Mouse (Mus musculus) heart, adult 8-10 months (tissue): ENCODE data around the gene Tgfb2. TPM values are rescaled to one million over a fixed set of nuclear protein-coding genes. Genes with fewer than 3 reads are reported as not detected.

ENCODE experiments used
- DNase-seq: peaks from one replicate; pipeline ENCODE4 v3.0.0; 2022; ENCODE audit warnings: low spot score
- total RNA-seq, 4 experiments: library from RNA; stranded (reverse); gene quantifications; 2 replicates each; pipeline ENCODE4 v1.2.4; 2022

The Tgfb2 gene
- total RNA-seq, 4 experiments from 2014 or later = 4.7 to 7.1 (median 5.6) TPM

GRCm38 (mm10) chr1:186656732-186657329 is 49.0 kb downstream of the Tgfb2 start:
- DNase-seq = peak; percentile 12

GRCm38 (mm10) chr1:186656201-186656600 is 49.6 kb downstream of the Tgfb2 start:
- DNase-seq = no peak

- DNase-seq = no peak
Observed at GRCm38 (mm10) chr1:186655096-186655495, 50.7 kb downstream of the Tgfb2 start.

DNA sequence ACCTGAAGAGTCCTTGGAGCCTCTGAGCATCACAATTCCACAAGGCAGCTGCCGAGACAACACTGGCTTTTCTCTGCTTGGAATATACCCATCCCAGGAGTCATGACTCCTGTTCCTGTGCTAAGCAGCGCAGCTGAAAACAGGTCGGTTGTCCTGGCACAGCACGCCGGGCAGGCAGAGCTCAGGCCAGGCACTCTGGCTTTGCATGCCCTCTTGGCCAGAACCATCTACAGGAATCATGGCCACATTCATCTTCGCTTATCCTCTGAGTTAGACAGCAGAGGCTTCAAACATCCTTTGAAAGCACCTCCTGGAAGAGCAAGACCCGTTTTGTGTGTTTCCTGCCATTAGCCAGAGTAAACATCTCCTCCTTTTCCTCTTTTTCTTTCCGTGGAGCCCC is 53.6 kb downstream of the Tgfb2 start:
- no peak for DNase-seq

DNA sequence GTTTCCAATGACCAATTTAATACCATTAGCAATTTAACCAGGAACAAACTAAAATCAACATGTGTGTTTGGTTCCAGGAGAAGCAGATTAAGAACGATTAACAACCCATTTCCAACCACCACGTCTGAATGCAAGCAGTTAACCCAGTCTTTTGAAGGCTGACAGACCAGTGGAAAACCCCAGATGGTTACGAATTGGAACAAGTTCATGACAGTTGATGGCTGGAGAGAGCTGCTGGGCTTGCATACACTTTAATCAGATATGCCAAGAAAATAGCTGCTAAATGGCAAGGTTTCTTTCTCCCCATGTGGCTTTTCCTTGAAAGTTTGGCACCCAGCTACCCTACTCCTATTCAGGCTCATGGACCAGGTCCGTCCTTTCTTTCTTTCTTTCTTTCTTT is 55.8 kb downstream of the Tgfb2 start:
- no peak for DNase-seq

GRCm38 (mm10) chr1:186637304-186638213 is 68.2 kb downstream of the Tgfb2 start:
- no peak for DNase-seq

DNA sequence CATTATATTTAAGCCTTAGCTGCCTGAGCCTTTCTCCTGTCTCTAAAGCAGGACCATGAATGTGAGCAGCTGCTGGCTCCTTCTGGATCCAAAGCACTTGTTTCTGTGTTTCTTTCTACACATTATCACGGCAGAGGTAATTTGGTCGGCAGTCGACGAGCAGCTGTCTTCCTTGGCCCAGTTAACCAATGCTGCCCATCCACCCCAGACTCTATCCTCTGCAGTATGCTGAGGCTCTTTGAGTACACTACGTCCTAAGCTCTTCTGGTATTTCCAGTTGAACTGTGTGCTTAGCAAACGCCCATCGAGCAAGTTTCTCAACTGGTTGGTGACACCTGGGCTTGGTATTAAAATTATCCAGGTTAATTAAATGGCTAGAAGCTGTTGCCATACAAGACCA is 70.7 kb downstream of the Tgfb2 start:
- no peak for DNase-seq

DNA sequence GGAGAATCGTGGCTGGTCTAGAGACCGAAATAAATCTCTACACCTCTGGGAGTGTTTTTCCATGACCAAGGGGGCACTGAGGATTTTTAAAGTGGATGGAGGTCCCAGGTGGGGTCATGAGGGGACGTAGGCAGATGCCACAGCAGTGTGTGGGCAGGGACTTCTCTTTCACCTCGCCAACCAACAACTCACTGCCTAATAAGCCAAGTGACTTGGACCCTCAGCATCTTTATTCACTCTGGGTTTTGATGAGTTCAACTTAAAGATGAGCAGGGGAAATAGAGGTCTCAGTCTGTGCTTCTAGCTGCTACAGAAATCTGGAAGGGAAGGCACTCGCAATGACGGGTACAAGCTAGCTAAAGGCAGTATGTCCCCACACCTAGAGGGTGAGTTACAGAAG is 74.3 kb downstream of the Tgfb2 start:
- no peak for DNase-seq

- DNase-seq = no peak
Observed at GRCm38 (mm10) chr1:186630971-186631370, 74.8 kb downstream of the Tgfb2 start.

DNA sequence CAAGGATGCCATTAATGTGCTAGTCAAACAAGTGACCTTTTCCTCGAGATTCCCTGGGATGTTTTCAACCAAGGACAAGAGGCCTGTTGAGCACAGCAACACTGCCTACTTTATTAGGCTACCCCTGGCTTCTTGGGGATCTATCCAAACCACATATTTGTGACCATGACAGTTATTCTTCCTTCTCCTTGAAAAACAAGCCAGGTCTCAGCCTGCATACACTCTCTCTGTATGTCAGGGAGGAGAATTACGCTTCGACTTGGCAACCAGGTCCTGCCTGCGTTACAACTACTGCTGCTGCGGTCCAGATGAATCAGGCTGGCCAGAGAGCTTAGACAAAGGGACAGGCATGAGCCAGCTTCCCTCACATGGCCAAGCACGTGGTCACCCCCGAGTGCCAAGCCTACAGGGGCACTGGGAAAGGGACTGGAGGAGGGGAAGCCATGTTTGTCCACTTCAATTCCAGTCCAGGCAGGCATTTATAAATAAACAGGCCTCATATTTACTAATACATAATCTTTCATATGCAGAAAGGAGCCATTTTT is 78.3 kb downstream of the Tgfb2 start:
- peak; percentile 67 for DNase-seq

GRCm38 (mm10) chr1:186624474-186624873 is 81.3 kb downstream of the Tgfb2 start:
- no peak for DNase-seq

GRCm38 (mm10) chr1:186621812-186622211 is 84.0 kb downstream of the Tgfb2 start:
- DNase-seq = no peak

GRCm38 (mm10) chr1:186618285-186618684 is 87.5 kb downstream of the Tgfb2 start:
- DNase-seq = peak; percentile 40

DNA sequence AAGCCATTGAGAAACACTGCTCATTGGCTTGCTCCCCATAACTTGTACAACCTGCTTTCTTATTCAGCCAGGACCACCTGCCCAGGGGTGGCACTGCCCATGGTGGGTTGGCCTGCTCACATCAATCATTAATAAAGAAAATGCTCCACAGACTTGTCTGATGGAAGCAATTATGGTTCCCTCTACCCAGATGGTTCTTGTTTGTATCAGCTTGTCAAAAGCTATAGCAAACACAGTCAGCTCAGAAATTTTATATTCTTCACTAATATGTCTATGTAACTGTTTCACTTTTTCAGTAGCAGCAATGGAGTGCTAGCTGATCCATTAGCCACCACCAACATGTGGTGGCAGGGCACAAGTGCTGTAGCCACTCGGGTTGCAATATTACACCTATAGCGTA is 94.4 kb downstream of the Tgfb2 start:
- no peak for DNase-seq

- no peak for DNase-seq
Observed at GRCm38 (mm10) chr1:186610481-186610880, 95.3 kb downstream of the Tgfb2 start.

GRCm38 (mm10) chr1:186609793-186610233 is 96.0 kb downstream of the Tgfb2 start:
- peak; percentile 52 for DNase-seq

- no peak for DNase-seq
Observed at GRCm38 (mm10) chr1:186608116-186608515, 97.7 kb downstream of the Tgfb2 start.

DNA sequence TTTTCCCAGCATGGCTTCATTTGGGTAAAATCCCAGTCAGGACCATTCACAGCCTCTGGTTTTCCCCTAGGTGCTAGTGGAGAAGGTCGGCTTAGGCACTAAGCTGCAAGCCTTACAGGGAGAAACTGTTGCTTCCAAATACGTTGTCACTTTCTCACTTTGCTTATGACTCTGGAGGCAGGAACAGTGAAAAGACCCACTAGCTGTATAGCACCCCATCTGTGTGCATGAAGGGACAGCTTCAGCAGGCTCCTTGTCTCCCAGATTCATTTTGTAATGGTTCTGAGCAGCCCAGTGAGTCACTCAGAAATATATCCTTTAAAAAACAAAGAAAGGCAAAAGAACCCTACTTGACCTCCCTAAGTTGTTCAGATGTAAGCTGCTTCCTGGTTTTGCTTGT is 100.2 kb downstream of the Tgfb2 start:
- no peak for DNase-seq

- no peak for DNase-seq
Observed at GRCm38 (mm10) chr1:186604124-186604523, 101.7 kb downstream of the Tgfb2 start.

- DNase-seq = no peak
Observed at GRCm38 (mm10) chr1:186588226-186588625, 117.6 kb downstream of the Tgfb2 start.

DNA sequence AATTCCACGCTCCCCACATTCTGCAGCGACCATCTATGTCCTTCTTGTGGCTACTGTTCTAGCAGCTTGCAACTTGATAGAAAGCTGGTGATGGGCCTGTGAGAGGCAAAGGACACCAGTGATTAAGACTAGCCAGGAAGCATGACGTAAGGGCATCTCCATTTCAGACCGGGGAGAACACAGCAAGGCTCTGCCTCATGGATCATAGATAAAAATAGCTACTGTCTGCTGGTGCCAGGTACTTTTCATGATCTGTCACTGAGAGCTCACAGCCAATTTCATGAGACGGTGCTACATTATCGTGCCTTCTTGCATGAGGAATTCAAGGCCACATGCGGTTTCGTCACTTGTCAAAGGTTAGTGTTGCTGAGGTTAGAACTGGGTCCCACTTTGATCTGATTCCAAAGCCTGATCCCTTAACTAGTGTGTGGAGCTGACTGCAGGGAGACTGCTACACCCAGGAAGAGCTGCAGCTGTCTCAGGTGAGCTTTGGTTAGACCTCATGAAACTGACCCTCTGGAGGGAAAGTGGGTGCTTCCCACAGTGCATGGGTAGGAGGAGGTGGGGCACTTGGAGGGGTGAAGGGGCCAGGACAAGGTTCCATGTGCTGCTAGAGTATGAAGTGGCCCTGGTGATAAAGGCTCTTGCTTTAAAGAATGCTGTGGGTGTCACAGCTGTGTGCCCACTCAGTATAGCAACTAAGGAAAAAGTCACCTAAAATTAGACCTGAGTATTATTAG is 118.6 kb downstream of the Tgfb2 start:
- DNase-seq = peak; percentile 73

DNA sequence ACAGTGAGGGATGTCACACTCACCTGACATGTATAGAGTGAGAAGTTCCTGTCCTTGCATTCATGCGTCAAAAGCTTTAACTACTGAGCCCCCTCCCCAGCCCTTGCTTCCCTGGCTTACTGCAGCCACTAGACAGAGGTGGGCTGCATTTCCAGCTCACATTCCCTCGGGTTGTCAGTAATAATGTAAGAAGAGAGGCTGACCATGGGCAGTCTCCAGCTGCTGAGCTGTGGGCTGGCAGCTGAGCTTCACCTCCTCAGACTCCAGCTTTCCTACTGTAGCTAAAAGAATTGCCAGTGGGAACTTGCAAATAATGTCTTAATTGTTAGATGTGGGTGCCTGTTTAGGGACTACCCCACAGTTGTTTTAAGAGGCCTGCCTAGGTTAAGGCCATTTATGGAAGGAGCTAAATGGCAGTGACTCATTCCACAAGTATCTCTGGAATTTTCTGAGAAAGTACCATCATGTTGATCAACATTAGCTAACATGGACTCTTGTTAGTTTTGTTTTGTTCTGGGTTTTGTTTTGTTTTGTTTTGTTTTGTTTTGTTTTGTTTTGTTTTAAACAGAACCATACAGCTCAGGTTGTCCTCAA is 120.1 kb downstream of the Tgfb2 start:
- no peak for DNase-seq
